Mouse (Mus musculus) embryonic fibroblast, embryonic 13.5 days (primary cell): ENCODE data around the gene Mocs1. TPM values are rescaled to one million over a fixed set of nuclear protein-coding genes. Genes with fewer than 3 reads are reported as not detected.
"Not testable (repeated sequence)": the region's sequence is repeated elsewhere in the genome, so short reads cannot be mapped to it uniquely, and the experiment has no call there.

Experiments
- H3K27ac ChIP-seq: 2 replicates; pipeline ENCODE4 v1.5.1; 2012; ENCODE audit warnings: low read length, control low read depth, inconsistent platforms; ENCODE audit not compliant: insufficient read depth
- H3K4me1 ChIP-seq: 2 replicates; pipeline ENCODE4 v1.6.1; 2011; ENCODE audit warnings: low read length; ENCODE audit not compliant: control insufficient read depth, insufficient read depth
- H3K4me3 ChIP-seq: 2 replicates; pipeline ENCODE4 v1.5.1; 2011; ENCODE audit warnings: mild to moderate bottlenecking, control low read depth, low read length; ENCODE audit not compliant: insufficient read depth
- CTCF ChIP-seq: IDR thresholded peaks from 2 replicates; pipeline ENCODE4 v1.5.1; 2011; ENCODE audit warnings: mild to moderate bottlenecking, control low read depth, low read length, moderate library complexity, borderline replicate concordance; ENCODE audit not compliant: insufficient read depth
- POLR2A ChIP-seq: IDR thresholded peaks from 2 replicates; pipeline ENCODE4 v1.6.1; 2011; ENCODE audit warnings: low read depth, mild to moderate bottlenecking, control low read depth, low read length, moderate library complexity
- polyA plus RNA-seq: library from polyadenylated mRNA; stranded (reverse); fragments of >200 nt; gene quantifications from 2 replicates; pipeline ENCODE4 v1.2.4, GENCODE M21; 2011; ENCODE audit warnings: low read depth; ENCODE audit not compliant: missing spikeins, insufficient read length

Mocs1 gene
- polyA plus RNA-seq, 1 experiment: 18.5 TPM

DNA sequence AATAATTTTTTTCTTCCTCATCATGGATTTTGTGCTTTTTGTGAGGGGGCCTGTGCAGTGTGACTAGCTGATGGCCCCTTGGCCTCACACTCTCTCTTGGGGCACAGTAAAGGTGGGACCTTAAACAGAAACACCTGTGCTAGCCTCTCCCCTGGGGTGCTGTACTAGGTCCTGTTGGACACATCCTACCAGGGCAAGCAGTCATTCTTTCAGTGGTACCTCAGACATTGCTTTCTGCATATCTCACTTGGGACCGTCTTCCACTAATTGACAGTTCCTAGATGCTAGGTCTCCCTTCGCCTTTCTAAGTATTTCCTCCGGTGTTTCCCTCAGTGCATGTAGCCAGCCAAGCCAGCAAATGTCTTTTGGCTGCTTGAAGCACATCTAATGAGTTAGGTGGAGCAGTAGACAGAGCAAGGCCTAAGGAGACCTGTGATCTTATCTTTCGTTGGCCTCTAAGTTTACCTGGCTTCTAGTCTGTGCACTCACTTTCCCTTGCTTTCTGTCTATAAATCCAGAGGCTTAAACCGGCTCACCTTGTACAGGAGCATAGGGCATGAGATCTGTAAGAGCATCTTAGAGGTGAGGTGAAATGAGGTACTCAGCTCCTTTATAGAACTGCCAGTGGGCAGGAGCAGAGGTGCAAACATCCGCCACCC, 1.4 kb downstream of the Mocs1 start:
- H3K27ac ChIP-seq: no peak overlapping the region
- peak overlapping the region; percentile 84 for H3K4me3 ChIP-seq

DNA sequence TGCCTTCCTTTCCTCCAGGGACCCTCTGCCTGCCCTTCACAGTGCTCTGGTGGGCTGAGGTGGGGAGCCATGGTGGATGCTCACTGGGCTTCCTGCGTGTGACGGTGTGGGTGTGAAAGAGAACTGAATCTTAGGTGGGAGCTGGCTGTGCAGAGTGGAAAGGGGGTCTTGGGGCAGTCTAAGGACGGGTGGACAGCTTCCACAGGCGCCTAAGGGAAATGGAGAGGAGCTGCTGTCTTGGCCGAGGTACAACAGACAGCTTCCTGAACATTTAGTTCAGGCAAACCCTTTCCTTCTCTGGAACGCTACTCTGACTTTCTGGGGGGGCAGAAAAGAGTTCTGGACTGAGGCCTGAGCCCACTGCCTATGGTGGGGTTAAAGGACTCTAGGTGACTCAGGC, 2.0 kb downstream of the Mocs1 start:
- no peak overlapping the region for H3K4me3 ChIP-seq

More for the DNA sequence above, 1.4 kb downstream of the Mocs1 start:
- H3K4me1 ChIP-seq: peaks cover 15% of the 10 kb centered on the region
- TF ChIP-seq CTCF: no peak
- TF ChIP-seq POLR2A: no peak

DNA sequence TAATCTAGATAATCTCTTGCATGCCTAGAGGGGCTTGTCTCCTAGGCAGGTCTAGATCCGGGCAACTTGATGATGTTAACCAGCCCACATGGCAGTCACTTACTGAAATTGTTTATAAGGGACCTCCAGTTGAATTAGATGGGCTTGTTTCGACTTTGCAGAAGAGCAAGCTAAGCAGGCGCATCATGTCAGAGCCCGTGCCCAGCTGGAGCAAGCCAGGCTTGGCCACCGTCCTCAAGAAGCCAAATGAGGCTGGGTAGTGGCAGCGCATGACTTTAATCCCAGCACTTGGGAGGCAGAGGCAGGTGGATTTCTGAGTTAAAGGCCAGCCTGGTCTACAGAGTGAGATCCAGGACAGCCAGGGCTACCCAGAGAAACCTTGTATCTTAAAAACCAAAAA, 3.0 kb downstream of the Mocs1 start:
- no peak for TF ChIP-seq CTCF
- no peak for TF ChIP-seq POLR2A
- peaks cover 15% of the 10 kb centered on the region for H3K4me1 ChIP-seq

More for the DNA sequence above, 2.0 kb downstream of the Mocs1 start:
- no peak overlapping the region for H3K27ac ChIP-seq
- TF ChIP-seq CTCF (no peak), POLR2A (no peak)
- peaks cover 15% of the 10 kb centered on the region for H3K4me1 ChIP-seq

DNA sequence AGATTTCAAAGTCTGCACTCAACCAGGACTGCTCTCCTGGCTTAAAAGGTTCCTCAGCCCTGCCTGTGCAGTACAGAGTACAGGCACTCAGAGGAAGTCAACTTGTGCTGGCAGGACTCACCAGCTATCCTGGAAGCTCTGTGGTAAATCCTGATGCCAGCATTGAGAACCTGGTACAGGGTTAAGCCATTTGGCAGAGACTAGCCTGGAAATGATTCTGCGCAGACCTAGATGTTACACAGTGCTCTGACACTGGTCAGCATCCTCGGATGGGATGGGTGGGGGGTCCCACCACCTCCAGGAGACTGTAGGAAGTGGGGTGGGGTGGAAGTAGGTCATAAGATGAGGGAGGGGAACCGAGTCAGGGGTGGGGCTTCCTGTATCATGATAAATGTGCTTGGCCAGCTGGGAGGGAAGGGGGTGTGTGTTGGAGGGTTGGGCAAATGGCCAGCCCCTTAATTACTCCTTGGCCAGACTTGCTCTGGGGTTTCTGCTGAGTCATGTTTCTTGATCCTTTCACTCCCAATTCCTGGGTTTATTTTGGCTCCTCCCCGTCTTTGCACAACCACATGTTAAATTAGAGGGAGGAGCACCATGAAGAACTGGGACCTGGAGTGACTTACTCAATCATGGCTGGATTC, 4.0 kb downstream of the Mocs1 start:
- Histone ChIP-seq H3K4me3 (no peak overlapping the region), H3K4me1 (peaks cover 15% of the 10 kb centered on the region), H3K27ac (peak overlapping the region; percentile 82)
- TF ChIP-seq POLR2A: no peak
- TF ChIP-seq CTCF: no peak

More for the DNA sequence above, 3.0 kb downstream of the Mocs1 start:
- no peak overlapping the region for H3K27ac ChIP-seq
- no peak overlapping the region for H3K4me3 ChIP-seq

DNA sequence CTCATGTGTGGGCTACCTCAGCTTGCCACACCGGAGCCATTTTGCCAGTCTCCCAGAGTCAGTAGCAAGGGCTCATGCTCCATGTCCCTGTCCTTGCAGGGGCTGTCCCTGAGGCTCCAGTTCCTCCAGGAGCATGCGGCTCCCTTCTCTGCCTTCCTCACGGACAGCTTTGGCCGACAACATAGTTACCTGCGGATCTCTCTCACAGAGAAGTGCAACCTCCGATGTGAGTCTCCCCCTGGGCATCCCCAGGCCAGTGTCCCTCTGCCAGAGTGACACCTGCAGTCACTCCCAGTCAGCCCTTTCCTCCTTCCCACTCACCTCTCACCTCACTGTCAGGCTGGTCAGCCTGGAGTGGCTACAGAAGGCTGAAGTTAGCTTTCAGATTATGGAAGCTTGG, 4.9 kb downstream of the Mocs1 start:
- H3K4me1 ChIP-seq: peaks cover 15% of the 10 kb centered on the region
- peak overlapping the region; percentile 68 for H3K27ac ChIP-seq
- H3K4me3 ChIP-seq: no peak overlapping the region
- TF ChIP-seq CTCF (no peak), POLR2A (no peak)

DNA sequence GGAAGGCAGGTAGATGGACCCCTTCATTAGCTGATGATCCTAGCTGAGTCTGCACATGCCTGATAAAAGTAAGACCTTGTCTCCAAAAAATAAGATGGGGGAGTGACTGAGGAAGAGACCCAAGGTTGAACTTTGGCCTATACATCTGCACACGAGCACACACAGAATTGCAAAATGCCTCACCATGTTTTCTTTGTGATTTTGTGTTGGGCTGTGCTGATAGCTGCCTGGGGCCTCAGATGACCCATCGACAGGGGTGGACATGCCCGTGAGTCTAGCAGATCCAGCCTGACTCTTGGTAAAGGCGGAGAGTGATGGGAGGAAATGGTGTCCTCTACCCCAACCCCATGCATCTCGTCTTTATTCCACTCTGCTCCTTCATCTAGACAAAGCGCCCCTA, 6.1 kb downstream of the Mocs1 start:
- no peak overlapping the region for H3K4me3 ChIP-seq
- no peak for TF ChIP-seq POLR2A
- no peak for TF ChIP-seq CTCF
- H3K27ac ChIP-seq: no peak overlapping the region

DNA sequence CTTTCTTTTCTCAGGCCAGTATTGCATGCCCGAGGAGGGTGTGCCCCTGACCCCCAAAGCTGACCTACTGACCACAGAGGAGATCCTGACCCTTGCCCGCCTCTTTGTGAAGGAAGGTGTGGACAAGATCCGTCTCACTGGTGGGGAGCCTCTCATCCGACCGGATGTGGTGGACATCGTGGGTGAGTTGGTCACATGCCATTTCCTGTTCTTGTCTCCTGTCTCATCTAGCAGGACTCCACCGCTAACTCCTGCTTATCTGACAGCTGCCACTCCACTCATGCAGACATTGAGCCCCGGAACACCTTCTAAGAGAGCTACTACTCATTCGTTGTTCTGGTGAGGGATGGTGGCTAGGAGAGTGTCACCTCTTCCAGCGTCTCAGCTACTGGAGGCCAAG, 6.9 kb downstream of the Mocs1 start:
- Histone ChIP-seq H3K4me1 (peaks cover 7% of the 10 kb centered on the region), H3K4me3 (no peak overlapping the region), H3K27ac (no peak overlapping the region)
- no peak for TF ChIP-seq POLR2A

More for the DNA sequence above, 6.1 kb downstream of the Mocs1 start:
- H3K4me1 ChIP-seq: peaks cover 15% of the 10 kb centered on the region

DNA sequence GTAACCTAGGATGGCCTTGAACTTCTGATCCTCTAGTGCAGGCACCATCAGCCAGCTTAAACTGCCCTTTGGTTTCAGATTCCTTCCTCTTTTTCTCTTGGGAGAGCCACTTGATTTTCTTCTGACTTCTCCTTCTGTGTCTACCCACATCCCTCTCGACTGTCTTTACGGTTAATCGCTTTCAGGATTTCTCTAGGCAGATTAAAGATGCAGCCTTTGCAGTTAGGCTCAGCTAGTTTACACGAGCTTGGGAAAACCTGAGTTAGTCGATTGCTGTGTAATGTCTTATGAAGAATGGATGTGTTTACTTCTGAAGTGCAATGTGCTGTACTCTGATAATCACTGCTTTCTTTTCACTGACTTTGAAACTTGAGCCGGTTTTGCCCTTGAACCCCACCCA, 8.5 kb downstream of the Mocs1 start:
- Histone ChIP-seq H3K27ac (no peak overlapping the region), H3K4me1 (peaks cover 6% of the 10 kb centered on the region), H3K4me3 (no peak overlapping the region)
- TF ChIP-seq POLR2A: no peak
- TF ChIP-seq CTCF: no peak

DNA sequence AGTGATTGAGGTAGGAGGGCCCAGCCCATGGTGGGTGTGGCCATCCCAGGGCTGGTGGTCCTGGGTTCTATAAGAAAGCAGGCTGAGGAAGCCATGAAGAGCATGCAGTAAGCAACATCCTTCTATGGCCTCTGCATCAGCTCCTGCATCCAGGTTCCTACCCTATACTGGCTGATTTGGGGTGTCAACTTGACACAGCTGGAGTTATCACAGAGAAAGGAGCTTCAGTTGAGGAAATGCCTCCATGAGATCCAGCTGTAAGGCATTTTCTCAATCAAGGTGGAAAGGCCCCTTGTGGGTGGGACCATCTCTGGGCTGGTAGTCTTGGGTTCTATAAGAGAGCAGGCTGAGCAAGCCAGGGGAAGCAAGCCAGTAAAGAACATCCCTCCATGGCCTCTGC, 9.1 kb downstream of the Mocs1 start:
- not testable (repeated sequence) for H3K27ac ChIP-seq, H3K4me1 ChIP-seq, H3K4me3 ChIP-seq

DNA sequence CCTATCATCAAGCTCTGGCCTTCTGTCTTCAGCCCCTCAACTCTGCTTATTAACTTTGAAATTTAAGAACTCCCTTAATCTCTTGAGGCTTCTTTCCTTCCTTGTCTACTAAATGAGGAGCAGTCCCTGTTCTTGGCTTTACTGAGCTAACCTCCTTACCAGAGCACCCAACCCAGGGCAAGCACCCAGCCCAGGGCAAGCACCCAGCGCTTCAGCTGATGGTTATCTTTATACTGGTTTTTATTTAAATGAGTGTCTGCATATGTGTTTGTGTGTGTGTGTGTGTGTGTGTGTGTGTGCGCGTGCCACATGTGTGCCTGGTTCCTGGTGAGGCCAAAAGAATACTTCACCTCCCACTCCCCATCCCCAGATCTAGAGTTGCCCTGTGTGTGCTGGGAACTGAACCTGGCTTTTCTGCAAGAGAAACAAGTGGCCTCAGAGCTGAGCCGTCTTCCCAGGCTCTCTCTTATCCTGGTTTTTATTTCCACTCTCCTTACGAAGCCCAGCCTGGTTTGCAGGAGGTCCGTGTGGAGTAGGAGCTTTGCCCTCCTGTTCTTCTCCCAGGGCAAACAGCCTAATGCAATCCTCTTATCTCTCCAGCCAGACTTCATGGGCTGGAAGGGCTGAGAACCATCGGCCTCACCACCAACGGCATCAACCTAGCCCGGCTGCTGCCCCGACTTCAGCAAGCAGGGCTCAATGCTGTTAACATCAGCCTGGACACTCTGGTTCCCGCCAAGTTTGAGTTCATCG, 10.8 kb downstream of the Mocs1 start:
- TF ChIP-seq POLR2A: no peak
- TF ChIP-seq CTCF: no peak
- Histone ChIP-seq H3K4me3 (no peak overlapping the region), H3K27ac (no peak overlapping the region), H3K4me1 (no peaks in the 10 kb centered on the region)

DNA sequence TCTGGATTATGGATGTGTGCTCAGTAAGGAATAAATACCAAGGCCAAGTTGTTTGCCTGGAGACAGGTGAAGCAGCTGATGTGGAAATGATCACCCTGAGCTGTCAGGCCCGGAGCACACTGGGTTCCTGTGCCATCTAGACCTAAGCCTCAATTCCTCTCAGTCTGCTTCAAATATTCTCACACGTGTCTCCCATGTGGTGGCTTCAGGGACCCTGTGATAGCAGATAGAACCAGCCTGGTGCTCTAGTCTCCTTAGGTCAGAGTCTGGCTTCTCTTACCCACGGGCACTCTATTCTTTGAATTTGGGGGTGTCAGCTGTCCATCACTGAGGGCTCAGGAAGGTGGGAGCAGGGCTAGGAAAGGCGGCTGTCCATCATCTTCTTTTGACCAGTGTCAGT, 11.5 kb downstream of the Mocs1 start:
- Histone ChIP-seq H3K27ac (no peak overlapping the region), H3K4me3 (no peak overlapping the region), H3K4me1 (no peaks in the 10 kb centered on the region)
- TF ChIP-seq POLR2A (no peak), CTCF (no peak)
